Mouse (Mus musculus) left cerebral cortex, adult 2 months (tissue): ENCODE results near the gene Ifnar1. TPM values are rescaled to one million over a fixed set of nuclear protein-coding genes. Genes with fewer than 3 reads are reported as not detected.

ENCODE experiments used
- DNase-seq, 2 experiments: peaks; one replicate each; pipeline ENCODE4 v3.0.0; 2021 to 2022; ENCODE audit warnings: low spot score in 2 of 2, mixed read lengths in 1 of 2; ENCODE audit errors: extremely low spot score in 1 of 2
- H3K27ac ChIP-seq: fragments of 200-600 bp; 2 replicates; pipeline ENCODE4 v1.8.1; 2022
- H3K4me3 ChIP-seq: fragments of 200-600 bp; 2 replicates; pipeline ENCODE4 v1.8.1; 2022
- CTCF ChIP-seq: fragments of 200-600 bp; IDR thresholded peaks from 2 replicates; pipeline ENCODE4 v1.8.1; 2022; ENCODE audit warnings: antibody characterized with exemption, mild to moderate bottlenecking, moderate library complexity
- intact Hi-C: fragments of 180-260 bp; cut with DNase I; formaldehyde crosslinking; loops from one replicate; pipeline ENCODE4 v1.15.1; 2025
- microRNA-seq, 2 experiments: library from miRNA; unstranded; fragments of <30 nt; microRNA quantifications; one replicate each; pipeline ENCODE4 v1.2.0; 2021
- total RNA-seq, 2 experiments: library from RNA; stranded (reverse); gene quantifications; 2 replicates each; pipeline ENCODE4 v1.2.3; 2021

Ifnar1 gene
- total RNA-seq, 2 experiments from 2014 or later: 45.2 TPM

GRCm38 (mm10) chr16:91548586-91548985 lies 63.5 kb downstream of the Ifnar1 start:
- no peak for DNase-seq
- TF ChIP-seq CTCF: no peak
- H3K27ac ChIP-seq: no peak overlapping the region
- intact Hi-C loops: no loop called here
- H3K4me3 ChIP-seq: peak overlapping the region; percentile 96

DNA sequence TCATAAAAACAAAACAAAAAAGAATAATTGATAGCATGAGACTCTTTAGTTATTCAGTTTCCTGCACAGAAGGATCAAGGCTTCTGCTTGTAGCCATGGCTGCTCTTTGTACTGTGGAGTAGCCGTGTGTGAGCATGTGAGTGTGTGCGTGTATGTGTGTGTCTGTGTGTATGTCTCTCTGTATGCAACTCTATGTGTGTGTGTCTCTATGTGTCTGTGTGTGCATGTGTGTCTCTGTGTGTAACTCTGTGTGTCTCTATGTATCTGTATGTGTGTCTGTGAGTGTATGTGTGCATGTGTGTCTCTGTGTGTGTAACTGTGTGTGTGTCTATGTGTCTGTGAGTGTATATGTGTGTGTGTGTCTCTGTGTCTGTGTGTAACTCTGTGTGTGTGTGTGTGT lies 64.0 kb downstream of the Ifnar1 start:
- Histone ChIP-seq H3K4me3 (peak overlapping the region; percentile 96; the same call in 1 of the 2 replicates), H3K27ac (no peak overlapping the region)
- intact Hi-C loops: no loop called here
- TF ChIP-seq CTCF: no peak
- no peak for DNase-seq

GRCm38 (mm10) chr16:91549616-91550015 lies 64.6 kb downstream of the Ifnar1 start:
- no peak for TF ChIP-seq CTCF
- DNase-seq: no peak
- intact Hi-C loops: no loop called here
- H3K27ac ChIP-seq: no peak overlapping the region
- H3K4me3 ChIP-seq: no peak overlapping the region

DNA sequence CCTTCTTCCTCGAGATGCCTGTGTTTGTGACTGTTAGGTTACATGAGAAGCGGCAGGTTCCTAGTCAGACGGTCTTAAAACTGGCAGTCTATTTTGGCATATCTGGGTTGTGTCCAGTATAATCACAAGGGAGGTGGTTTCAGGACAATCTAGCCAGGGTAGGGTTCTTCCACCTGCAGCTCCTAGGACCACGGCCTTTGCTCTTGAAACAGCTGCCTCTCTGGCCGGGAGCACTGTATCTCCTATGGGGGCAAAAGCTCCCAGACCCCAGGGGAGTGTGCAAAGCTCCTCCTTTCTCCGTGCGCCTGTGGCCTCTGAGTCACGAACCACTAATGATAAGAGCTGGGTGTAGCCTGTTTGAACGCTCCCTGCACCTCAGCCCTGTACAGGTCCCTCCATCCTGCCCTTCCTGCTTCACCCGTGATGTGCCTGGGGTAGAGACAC lies 66.1 kb downstream of the Ifnar1 start:
- no peak overlapping the region for H3K27ac ChIP-seq
- intact Hi-C loops: no loop called here
- TF ChIP-seq CTCF: no peak

DNA sequence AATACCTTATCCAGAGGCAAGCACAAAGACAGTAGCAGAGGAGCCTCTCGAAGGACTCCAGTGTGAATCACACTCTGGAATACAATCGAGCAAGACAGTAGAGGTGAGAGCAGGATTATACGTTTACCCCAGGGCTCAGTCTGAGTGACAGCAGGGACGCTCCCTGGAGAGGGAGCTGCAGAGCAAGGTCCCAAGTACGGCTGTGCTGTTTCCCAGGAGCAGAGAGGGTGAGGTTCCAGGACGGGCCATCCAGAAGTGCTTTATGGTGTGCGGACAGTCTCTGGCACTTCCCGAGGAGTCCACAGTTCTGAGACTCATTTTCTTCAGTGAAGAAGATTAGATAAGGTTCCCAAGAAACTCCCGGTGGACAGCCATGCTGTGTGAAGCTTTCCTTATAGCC lies 67.0 kb downstream of the Ifnar1 start:
- no peak for TF ChIP-seq CTCF
- no peak for DNase-seq
- intact Hi-C loops: no loop called here
- Histone ChIP-seq H3K4me3 (no peak overlapping the region), H3K27ac (no peak overlapping the region)

More for the DNA sequence above, 66.1 kb downstream of the Ifnar1 start:
- no peak overlapping the region for H3K4me3 ChIP-seq
- DNase-seq: no peak

- intact Hi-C loops: no loop called here
- Histone ChIP-seq H3K4me3 (no peak overlapping the region), H3K27ac (no peak overlapping the region)
- no peak for DNase-seq
- TF ChIP-seq CTCF: no peak
Measured at GRCm38 (mm10) chr16:91553625-91554024, 68.6 kb downstream of the Ifnar1 start.

- intact Hi-C loops: no loop called here
- no peak for TF ChIP-seq CTCF
- Histone ChIP-seq H3K4me3 (no peak overlapping the region), H3K27ac (no peak overlapping the region)
- DNase-seq: no peak
Measured at GRCm38 (mm10) chr16:91555017-91555605, 70.1 kb downstream of the Ifnar1 start.

DNA sequence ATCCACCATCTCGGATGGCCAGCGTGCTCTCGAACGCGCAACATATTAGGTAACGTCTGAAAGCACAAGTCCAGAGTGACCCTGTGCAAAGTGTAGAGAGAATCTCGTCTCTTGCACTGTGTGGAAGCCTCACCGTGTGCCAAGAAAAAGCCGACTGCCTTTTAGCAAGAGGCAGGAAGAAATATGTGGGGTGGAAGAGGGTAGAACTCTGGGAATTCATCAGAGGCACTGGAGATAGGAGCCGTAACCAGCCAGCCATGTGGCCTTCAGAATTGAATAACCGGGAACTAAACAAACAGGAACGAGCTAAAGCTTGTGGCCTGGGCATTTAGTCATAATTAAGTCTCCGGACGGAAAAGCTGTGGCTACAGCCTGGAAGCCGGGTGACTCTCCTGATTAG lies 71.6 kb downstream of the Ifnar1 start:
- Histone ChIP-seq H3K4me3 (no peak overlapping the region), H3K27ac (no peak overlapping the region)
- intact Hi-C loops: no loop called here
- no peak for TF ChIP-seq CTCF
- no peak for DNase-seq

Small RNA genes lying within 50 kb of the gene (microRNA-seq; reads per million reads assigned to microRNA genes)
- 0 reads per million in 2 experiments for gene Mir6367

Other genes starting within 250 kb of the Ifnar1 start
- 10 to 100 TPM; 77.1 to 84.7 TPM for gene Olig1, start 215.5 kb upstream of the Ifnar1 start, total RNA-seq
- gene Ifnar2, start 112.5 kb upstream of the Ifnar1 start, total RNA-seq: 10 to 100 TPM; 20.2 to 20.3 TPM
- not detected for gene Gm21970, start 93.5 kb upstream of the Ifnar1 start, total RNA-seq
- 1 to 10 TPM; 8.5 to 9.1 TPM for gene Il10rb, start 79.1 kb upstream of the Ifnar1 start, total RNA-seq
- gene Ifngr2, start 61.8 kb downstream of the Ifnar1 start, total RNA-seq: 10 to 100 TPM; 30.0 to 32.7 TPM
- gene Tmem50b, start 112.6 kb downstream of the Ifnar1 start, total RNA-seq: 10 to 100 TPM; 84.1 to 88.0 TPM
- 1 to 10 TPM; 9.0 to 9.8 TPM for gene Dnajc28, start 133.8 kb downstream of the Ifnar1 start, total RNA-seq
- 10 to 100 TPM; 48.4 to 52.8 TPM for gene Gart, start 161.7 kb downstream of the Ifnar1 start, total RNA-seq
- 100 to 1,000 TPM; 221 to 228 TPM for gene Son, start 162.3 kb downstream of the Ifnar1 start, total RNA-seq
- gene Donson, start 203.5 kb downstream of the Ifnar1 start, total RNA-seq: 10 to 100 TPM; 23.8 to 28.9 TPM
- gene Cryzl1, start 243.7 kb downstream of the Ifnar1 start, total RNA-seq: 100 to 1,000 TPM; 107 to 108 TPM
- 100 to 1,000 TPM; 133 to 156 TPM for gene Itsn1, start 244.0 kb downstream of the Ifnar1 start, total RNA-seq